Mouse (Mus musculus): ENCODE results near the gene Pde5a.

Gene Pde5a

DNA sequence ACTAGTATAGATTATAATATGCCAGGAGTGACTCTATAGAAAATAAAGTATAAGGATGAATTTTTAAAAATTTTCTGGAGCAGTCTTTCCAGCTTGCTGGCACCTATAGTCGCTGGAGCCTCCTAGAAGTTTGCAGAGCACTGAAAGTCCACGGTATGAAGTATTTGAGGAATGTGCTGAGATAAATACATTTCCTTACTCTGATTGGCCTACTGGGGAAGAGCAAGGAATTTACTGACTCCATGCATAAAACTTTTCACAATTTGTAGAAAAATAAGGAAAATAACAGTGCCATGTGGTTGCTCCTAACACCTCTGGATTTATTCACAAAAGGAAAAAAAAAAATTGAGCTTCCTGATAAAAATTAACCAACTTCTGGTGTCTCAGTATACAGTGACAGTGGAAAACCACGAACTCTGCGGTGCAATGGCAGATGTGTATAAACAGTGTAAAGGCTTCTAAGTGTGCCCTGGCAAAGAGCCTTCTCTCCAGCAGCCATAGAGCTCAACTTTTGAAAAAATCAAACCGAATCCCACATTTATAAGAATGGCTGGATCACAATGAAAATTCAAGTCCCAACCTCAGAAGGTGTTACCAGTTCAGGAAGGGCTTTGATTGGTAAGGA, 119.8 kb downstream of the Pde5a start:
- no peak for DNase-seq (ENCODE audit: low spot score)

DNA sequence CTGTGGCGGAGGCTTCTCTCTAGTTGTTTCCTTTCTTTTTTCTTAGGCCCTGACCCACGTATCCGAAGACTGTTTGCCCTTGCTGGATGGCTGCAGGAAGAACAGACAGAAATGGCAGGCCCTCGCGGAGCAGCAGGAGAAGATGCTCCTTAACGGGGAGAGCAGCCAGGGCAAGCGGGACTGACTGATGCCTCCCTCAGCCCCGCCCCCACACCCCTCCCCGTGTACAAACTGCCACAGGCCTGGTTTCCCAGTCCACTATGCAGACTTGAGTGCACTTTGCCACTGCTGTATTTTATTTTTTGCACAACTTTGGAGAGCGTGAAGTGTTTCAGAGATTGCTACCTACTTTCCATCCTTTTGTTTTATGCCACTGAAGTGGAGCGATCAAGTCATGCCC, 126.4 kb downstream of the Pde5a start:
- DNase-seq (ENCODE audit: low spot score), result no peak

DNA sequence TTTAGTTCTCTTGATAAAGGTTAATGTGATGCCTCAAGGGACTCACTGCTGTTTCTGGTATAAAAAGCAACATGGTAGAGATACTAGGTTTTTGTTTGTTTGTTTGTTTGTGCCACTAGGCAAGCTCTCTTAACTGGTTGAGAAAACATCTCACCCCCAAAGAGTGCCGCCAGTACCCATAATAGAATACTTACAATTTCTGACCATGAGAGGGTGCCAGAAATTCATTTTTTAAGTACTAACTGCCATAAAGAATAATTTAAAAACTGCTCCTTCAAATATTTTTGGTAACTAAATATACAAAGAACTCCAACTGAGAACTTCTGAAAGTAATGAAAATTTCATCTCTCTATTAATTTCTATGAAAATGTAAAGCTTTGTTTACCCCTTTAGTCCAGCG, 131.1 kb downstream of the Pde5a start:
- DNase-seq (ENCODE audit: low spot score), result no peak

DNA sequence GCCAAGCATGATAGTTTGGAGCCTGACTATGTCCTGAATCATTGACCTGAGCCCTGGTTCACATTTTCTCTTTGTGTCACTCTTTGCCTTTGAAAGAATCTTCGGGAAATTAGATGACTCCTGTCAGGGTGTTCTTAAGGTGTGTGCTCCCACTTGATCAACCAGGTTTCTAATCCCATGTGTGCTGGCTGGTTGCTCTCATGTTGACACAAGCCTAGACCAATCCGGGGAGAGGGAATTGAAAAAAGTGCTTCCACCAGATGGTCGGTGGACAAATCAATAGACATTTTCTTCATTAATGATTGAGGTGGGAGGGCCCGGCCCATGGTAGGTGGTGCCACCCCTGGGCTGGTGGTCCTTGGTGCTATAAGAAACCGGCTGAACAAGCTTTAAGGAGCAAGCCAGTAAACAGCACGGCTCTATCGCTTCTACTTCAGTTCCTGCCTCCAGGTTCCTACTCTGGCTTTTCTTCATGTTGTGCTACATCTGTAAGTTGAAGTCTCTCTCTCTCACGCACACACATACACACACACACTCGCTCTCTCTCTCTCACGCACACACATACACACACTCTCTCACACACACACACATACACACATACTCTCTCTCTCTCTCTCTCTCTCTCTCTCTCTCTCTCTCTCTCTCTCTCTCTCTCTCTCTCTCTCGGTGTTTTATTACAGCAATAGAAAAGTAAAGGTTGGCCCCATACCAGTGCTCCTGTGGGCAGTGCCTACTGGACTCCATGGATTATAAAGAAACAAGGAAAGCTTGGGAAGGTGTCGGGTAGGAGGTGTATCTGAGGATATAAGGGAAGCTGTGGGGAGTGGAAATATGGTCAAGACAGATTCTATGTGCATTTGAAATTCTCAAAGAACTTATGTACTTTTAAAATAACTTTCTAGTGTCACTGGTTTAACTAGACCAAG, 132.1 kb downstream of the Pde5a start:
- no peak for DNase-seq (ENCODE audit: low spot score)

DNA sequence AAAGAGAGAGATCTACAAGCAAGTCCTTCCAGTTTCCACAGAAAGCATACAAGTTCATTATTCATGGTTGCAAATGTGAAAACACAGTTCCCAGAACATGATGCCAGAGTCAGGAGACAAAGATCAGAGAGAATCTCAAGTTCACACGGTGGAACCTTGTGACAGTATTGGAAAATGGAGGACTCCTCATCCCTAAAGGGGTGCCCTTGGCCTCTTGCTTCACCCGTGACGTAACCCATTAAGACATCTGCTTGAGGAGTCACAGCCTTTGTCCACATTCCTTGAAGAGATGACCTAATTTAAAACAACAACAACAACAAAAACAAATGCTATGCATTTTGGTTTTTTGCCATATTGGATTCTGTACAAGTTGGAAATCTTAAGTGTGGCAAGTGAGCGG, 136.3 kb downstream of the Pde5a start:
- DNase-seq (ENCODE audit: low spot score), result no peak

DNA sequence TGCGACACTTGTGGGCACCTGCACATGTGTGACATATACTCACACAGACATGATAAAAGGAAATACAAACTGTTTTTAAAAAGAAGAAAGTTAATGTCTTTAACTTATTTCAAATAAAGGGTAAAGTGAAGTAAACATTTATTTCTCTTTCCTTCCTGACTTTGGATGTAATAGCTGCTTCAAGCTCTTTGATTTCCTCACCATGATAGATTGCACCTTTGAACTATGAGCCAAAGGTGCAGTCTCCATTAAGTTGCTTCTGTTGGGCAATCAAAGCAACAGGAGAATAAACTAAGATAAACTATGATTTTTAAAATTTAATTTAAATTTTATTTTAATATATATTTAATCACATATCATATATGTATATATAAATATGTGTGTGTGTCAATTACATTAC, 139.5 kb downstream of the Pde5a start:
- no peak for DNase-seq (ENCODE audit: low spot score)

DNA sequence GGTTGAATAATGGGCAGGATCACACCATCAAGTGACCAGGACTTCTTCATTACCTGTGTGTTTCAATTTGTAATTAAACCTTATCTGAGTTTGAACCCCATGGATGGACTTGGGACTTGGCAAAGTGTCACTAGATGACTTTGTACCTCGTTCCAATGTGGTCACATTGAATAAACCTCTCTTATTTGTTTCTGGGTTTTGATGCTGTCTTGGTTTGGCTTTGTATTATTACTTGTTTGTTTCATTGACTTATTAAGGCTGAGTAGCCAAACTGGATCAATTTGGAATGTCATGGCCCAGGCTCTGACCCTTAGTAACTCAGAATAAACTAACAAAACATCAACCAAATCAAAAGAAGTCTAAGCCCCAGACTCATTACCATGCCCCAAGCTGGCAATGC, 142.8 kb downstream of the Pde5a start:
- DNase-seq (ENCODE audit: low spot score), result no peak

DNA sequence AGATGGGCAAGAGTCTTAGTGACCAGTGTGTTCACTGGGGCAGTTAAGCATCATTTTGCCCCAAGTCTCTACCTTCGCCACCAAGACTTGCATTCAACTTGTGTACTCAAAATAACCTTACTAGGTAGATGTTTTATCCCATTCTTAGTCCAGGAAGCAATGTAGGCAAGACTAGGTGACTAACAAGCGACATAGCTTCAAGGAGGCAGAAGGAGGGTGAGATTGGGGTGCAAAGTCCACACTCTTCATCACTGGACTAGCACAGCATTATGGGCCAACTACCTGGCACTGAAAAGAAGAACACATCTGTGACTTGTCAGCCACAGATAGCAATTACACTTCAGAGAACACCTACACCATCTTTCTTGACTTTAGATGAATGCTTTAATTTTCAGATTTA, 148.1 kb downstream of the Pde5a start:
- DNase-seq (ENCODE audit: low spot score), result no peak

DNA sequence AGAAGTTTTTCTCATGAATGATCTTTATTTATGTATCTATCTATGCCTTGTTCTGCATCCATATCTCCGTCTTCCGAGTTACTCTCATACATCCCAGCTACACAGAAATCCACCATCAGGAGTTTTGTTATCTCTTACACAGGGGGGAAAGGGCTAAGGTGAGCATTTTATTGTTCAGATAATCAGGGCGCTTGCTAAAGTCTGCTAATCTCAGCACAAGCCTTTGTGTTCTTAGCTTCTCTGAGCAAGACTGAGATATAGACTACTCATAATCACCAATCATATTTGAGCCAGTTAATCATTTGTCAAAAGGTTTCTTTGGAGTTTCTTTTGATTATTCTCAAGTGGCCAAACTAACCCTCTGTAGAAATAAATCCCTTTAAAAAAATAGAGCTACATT, 148.8 kb downstream of the Pde5a start:
- no peak for DNase-seq (ENCODE audit: low spot score)

DNA sequence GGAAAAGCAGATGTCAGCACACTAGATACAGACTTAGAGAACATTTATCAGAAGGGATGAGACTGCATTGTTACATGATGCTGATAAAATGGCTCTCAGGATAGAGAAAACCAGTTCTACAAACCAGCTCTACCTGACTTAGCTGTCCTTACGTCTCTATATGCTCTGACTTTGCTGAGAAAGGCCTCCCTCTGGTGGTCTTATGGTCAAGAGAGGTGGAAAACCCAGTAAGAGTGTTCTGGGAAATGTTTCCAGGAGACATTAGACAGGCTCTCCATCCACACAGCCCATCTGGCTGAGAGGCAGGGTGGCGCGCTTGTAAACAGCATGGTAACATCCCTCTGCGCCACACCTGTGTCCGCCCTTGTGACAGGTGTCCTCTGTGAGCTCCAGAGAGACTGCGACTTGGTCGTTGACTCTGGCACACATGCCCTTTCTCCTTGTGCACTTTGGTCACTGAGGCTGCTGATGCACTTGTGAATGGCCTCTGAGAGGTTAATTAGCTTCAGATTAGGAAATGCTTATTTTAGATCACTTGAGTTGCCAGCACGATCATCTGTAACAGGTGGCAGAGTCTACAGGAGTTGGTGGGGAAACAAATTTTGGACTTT, 150.1 kb downstream of the Pde5a start:
- DNase-seq (ENCODE audit: low spot score), result no peak

DNA sequence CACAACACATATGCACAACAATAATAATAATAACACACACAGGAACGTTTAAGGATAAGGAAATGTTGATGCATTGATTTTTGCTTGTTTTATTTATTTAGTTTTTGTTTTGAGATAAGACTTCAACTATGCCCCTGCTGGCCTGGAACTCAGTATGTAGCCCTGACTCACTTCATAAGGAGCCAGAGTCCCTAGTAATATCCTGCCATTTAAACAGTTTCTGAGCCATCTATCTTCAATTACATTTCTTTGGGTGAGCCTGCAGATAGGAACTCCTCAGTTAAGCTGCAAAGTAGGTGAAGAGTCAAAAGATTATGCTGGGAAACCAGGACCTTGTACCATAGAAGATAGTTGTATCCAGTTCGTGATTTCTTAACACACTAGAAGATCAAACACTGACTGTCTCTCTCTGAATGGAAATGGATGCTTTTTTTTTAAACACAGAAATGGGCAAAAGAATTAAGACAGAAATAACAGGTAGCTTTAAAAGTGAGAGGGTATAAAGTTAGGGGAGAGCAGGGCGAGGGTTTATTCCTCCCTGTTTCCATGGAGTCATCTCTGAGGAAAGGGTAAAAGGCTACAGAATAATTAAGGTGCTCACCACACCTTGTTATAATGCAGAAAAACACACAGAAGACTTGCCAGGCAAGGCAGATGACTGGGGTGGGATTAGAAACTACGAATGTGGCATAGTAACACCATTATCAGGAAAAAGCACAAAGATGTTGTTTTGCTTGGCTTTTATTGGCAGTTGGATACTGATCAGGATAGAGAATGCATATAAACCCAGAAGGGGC, 159.0 kb downstream of the Pde5a start:
- no peak for DNase-seq (ENCODE audit: low spot score)

DNA sequence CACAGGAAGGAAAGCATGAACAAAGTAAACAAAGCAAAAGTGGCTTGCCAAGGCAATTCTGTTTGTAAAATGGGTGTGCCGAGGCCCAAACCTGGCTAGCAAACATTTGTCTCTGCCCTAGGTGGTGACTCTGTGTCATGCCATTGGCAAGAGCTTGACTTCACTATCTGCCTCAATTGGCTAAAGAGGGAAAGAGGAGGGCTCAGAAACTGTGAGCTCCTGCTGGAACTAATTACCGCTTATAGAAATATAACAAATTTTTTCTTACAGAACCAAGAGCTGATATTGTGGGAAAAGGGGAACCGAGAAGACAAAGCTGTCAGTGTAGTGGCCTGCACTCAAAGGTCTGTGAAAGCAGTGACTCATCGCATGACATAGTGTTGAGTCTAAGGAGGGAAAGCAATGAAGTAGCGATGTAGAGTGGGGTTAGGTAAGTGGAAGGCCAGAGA, 159.6 kb downstream of the Pde5a start:
- DNase-seq (ENCODE audit: low spot score), result peak; percentile 55

DNA sequence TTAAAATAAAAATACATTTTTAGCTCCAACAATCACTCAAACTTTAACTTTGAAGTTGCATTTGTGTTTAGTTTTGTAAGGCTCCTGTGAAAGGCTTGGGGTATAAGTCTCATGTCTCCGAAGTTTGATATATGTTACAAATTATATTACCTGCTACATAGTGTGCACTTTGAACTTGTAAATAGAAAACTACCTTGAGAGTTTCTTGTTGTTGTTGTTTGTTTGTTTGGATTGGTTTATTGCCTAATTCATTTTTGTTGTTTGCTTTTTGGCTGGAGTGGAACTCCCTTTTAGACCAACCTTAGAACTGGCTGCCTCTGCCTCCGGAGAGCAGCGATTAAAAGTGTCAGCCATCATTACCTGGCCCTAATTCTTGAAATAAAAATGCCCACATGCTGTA, 166.0 kb downstream of the Pde5a start, which contains the start of gene Fabp2:
Gene Fabp2, plus strand, starts transcription at position 301 of the 400 bp plus-strand sequence.
- no peak for DNase-seq (ENCODE audit: low spot score)

DNA sequence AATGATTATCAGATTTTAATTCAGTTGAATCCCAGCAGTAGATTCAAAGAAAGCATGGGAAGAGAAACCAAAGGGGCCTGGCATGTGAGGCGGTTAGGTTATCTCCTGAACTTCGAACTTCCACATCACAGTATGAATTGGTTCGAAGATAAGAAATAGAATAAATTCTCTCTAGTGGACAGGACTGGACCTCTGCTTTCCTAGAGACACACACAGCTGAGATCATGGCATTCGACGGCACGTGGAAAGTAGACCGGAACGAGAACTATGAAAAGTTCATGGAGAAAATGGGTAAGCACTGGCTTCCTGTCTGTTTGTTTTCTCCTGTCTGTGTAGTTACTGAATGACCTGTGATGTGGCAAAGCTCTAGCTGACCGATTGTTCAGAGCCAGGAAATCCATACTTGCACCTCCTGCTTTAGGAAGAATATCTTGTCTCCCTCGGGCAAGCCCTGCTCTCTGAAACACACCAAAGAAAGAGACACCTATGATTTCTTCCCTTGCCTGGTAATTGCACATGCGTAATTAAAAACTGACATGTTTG, 166.5 kb downstream of the Pde5a start:
- DNase-seq (ENCODE audit: low spot score), result no peak

DNA sequence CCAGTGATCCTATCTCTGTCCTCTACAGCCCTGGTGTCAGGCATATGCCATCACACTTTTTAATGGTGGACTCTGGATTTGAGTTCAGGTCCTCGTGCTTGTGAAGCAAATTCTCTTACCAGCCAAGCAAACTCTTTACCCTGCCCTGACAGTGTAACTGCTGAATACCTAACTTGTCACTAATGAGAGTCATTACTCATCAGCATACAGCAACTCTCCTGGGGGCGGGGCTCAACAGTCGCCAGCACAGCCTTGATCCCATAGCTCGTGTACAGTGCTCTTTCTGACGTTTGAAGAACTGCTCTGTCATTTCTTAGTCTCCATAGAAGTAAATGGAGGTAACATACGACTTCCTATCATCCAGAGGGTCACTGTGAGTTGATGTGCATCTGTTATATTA, 169.5 kb downstream of the Pde5a start:
- no peak for DNase-seq (ENCODE audit: low spot score)

DNA sequence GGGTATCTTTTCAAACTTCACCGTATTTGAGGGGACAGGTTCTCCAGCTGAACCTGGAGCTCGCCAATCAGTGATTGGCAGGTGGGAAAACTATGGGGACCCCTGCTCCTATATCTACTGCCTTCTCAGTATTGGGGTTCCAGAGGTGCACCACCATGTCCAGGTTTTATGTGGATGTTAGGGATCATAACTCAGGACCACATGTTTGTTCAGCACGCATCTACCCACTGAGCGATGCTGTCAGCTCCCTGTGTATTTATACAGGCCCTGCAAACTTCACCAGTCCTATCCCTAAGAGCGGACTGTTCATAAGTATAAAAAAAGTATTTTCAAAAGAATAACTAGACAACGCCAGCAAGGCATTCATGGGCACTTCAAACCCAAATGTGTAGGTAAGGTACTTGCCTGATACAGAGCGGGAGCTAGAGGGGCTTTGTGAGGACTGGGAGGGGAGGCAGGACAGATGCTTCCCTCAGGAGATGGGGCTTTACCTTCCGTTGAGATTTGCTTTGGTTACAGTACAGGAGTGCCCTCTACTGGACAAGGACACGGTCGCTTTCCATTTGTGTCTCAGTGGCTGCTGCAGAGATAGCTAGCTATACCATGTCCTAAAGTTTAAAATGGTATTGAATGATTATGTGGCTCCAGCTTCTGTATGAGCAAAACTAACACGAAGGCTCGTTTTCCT, 175.1 kb downstream of the Pde5a start:
- peak; percentile 54 for DNase-seq (ENCODE audit: low spot score)

DNA sequence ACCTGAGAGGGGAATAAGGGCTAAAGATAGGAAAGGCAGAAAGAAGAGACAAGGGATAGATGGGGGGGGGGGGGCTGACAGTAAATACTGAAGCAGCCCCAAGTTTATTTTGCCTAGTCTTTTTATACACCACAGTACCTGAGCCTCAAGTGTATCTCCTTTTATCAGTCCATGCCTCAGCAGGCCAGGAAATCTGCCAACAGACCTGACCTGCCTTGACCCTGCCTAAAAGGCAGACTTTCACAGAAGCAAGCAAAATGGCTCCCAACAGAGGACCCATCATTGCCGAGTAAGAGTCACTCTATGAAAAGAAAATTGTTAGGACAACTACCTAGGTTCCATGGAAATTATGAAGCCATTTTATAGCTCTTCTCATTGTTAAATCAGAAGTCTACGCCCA, 179.1 kb downstream of the Pde5a start:
- no peak for DNase-seq (ENCODE audit: low spot score)
